ENCODE assay signal across 8 mouse cellular contexts in the genomic region with DNA sequence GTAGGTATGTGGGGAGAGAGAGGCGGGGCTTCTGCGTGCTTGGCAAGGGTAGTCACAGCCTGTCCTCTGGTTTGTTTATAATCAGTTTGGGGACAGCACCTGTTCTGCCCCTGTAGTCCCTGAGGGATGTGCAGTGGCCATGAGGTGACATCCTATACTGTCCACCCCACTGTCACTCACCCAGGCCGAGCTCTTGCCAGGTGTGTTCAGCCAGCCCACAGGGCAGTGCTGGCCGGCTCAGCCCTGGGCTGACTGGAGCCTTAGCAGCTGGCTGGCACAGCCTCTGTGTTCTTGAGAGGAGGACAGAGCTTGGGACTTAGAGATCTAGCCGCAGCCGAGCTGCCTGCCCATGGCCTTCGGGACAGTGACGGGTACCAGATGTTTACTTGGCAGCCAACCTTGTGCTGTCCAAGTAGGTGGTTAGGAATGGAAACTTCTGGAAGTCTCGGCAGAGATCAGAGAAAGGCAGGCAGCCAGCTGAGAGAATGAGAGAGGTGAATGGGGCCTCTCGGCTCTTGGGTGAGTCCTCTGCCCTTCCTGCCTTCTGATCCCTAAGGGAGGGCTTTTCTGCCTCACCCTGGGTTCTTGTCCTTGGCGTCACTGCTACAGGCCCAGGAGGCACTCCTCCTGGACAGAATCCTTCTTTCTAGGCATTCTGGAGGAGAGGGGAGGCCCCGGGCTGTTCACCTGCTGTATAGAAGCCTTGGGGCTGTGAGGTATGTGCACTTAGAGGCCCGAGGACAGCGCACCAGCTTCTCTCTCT. TPM values are rescaled to one million over a fixed set of nuclear protein-coding genes. Genes with fewer than 3 reads are reported as not detected.
DNase-seq lines count a peak whose midpoint lies in the region; ATAC-seq and TF ChIP-seq lines count a peak whose summit lies in the region.

No protein-coding gene starts in this region.

- peak overlapping the region; percentile 58 for H3K9ac ChIP-seq in intestine, embryonic 16.5 days (ENCODE audit: low read depth, low read length)

- DNase-seq in left cerebral cortex, adult 2 months (ENCODE audit: extremely low spot score in 1 of 2, low spot score in 2 of 2) = no peak
- no peak for DNase-seq in left cerebral cortex, adult 18-20 months (ENCODE audit: low spot score in 2 of 2)
- DNase-seq in gastrocnemius, adult 2 months = peak; percentile 94
- DNase-seq in left cerebral cortex, postnatal 10 days (ENCODE audit: extremely low spot score in 1 of 2, low spot score in 2 of 2) = no peak
- DNase-seq in right cerebral cortex, postnatal 4 days = no peak

- H3K27ac ChIP-seq in left cerebral cortex, adult 2 months = peak overlapping the region; percentile 19; the same call in 1 of the 2 replicates
- peak overlapping the region; percentile 93 for H3K27ac ChIP-seq in gastrocnemius, adult 2 months
- peak overlapping the region; percentile 97 for H3K27ac ChIP-seq in intestine, embryonic 16.5 days (ENCODE audit: low read length)

- no peaks in the 10 kb centered on the region for H3K27me3 ChIP-seq in intestine, embryonic 16.5 days (replicated peaks; ENCODE audit: control insufficient read depth, insufficient read depth, low read length)
- no peaks in the 10 kb centered on the region for H3K27me3 ChIP-seq in myocyte (ENCODE audit: control insufficient read depth, insufficient read depth, insufficient read length)

- WGBS in intestine, embryonic 16.5 days = 51% methylated on average over 14 of the region's 14 CpGs

- H3K4me1 ChIP-seq in intestine, embryonic 16.5 days (ENCODE audit: control insufficient read depth, insufficient read depth, low read length) = peaks cover 28% of the 10 kb centered on the region

- no peak overlapping the region for H3ac ChIP-seq in myocyte (ENCODE audit: control insufficient read depth, insufficient read length)

- H3K4me3 ChIP-seq in left cerebral cortex, adult 2 months = no peak overlapping the region
- peak overlapping the region; percentile 66 for H3K4me3 ChIP-seq in gastrocnemius, adult 2 months
- H3K4me3 ChIP-seq in intestine, embryonic 16.5 days (ENCODE audit: low read length) = peak overlapping the region; percentile 17; the same call in 1 of the 2 replicates
- no peak overlapping the region for H3K4me3 ChIP-seq in myocyte

- H3K4me2 ChIP-seq in intestine, embryonic 16.5 days (ENCODE audit: low read depth, low read length) = peak overlapping the region; percentile 38
- H3K4me2 ChIP-seq in myocyte (ENCODE audit: low read depth) = no peak overlapping the region

- no peaks in the 10 kb centered on the region for H3K9me3 ChIP-seq in intestine, embryonic 16.5 days (ENCODE audit: control insufficient read depth, low read length)

- ATAC-seq in intestine, embryonic 16.5 days = peak; percentile 68
- ATAC-seq in CD4-positive, CD25-positive, alpha-beta regulatory T cell, adult 4 months = no peak

- no peaks in the 10 kb centered on the region for H3K79me2 ChIP-seq in myocyte (ENCODE audit: control insufficient read depth, insufficient read depth)

- intact Hi-C loops in left cerebral cortex, adult 2 months (cut with DNase I) = no loop called here
- intact Hi-C loops in gastrocnemius, adult 2 months (cut with DNase I) = no loop called here
- intact Hi-C loops in left cerebral cortex, postnatal 10 days (cut with DNase I) = no loop called here

- H3K36me3 ChIP-seq in intestine, embryonic 16.5 days (ENCODE audit: control insufficient read depth, insufficient read depth, low read length) = 0 out of 2 replicates have a peak, but pooled peaks cover 3% of the 10 kb centered on the region
- H3K36me3 ChIP-seq in myocyte (ENCODE audit: control insufficient read depth, insufficient read depth) = no peaks in the 10 kb centered on the region

- no peak for TF ChIP-seq POLR2A in myocyte (IDR thresholded peaks at IDR 0.05; ENCODE audit: insufficient read length, low read depth)

- TF ChIP-seq CTCF in left cerebral cortex, adult 2 months (IDR thresholded peaks at IDR 0.05) = no peak
- TF ChIP-seq CTCF in gastrocnemius, adult 2 months (IDR thresholded peaks at IDR 0.05) = no peak

TF ChIP-seq in myocyte, 11 proteins besides CTCF, POLR2A, EP300 and RAD21:
- peak in 2 of 3 experiments; percentile 1 to 88 for TF ChIP-seq MYOD1 (IDR thresholded peaks at IDR 0.05; ENCODE audit: control insufficient read depth in 1 of 3, insufficient read length in 2 of 3, low read depth in 2 of 3)
- TF ChIP-seq TCF12 (IDR thresholded peaks at IDR 0.05; ENCODE audit: insufficient read depth, poor library complexity, severe bottlenecking) = no peak
- TF ChIP-seq MYOG (IDR thresholded peaks at IDR 0.05; ENCODE audit: control insufficient read depth in 1 of 3, insufficient read depth in 1 of 3, insufficient read length in 2 of 3, low read depth in 2 of 3) = peak in 2 of 3 experiments; percentile 5 to 27
- TF ChIP-seq TCF3 (IDR thresholded peaks at IDR 0.05; ENCODE audit: insufficient read length, low read depth) = no peak

RNA-seq across cellular contexts. Expression of a gene that starts 12.1 kb away (rescaled TPM):
- 10 to 100 TPM; 10.0 to 10.6 TPM for total RNA-seq in left cerebral cortex, adult 2 months (2021)
- 10 to 100 TPM; 10.4 to 13.5 TPM for total RNA-seq in left cerebral cortex, adult 18-20 months (2021)
- 10 to 100 TPM; 85.3 to 93.9 TPM for total RNA-seq in gastrocnemius, adult 2 months (2021)
- 30.7 and 37.8 TPM in 2 replicates for polyA plus RNA-seq in intestine, embryonic 16.5 days (2015; fragmentation: Nextera tagmentation; extraction: Ambion mirVana)
- 16.5 TPM for polyA plus RNA-seq in myocyte (2012; fragmentation: generic; extraction: Trizol)
- total RNA-seq in left cerebral cortex, postnatal 10 days (2021) = 1 to 10 TPM; 6.1 to 6.2 TPM
- 1 to 10 TPM; 5.2 to 5.7 TPM for polyA plus RNA-seq in CD4-positive, CD25-positive, alpha-beta regulatory T cell, adult 4 months (2017; shearing (Covaris generic))

RNA-seq across cellular contexts. Expression of a gene that starts 22.3 kb away (rescaled TPM):
- total RNA-seq in left cerebral cortex, adult 2 months (2021) = not detected
- total RNA-seq in left cerebral cortex, adult 18-20 months (2021) = not detected
- total RNA-seq in gastrocnemius, adult 2 months (2021) = not detected
- 0.28 and 0.68 TPM in 2 replicates for polyA plus RNA-seq in intestine, embryonic 16.5 days (2015; fragmentation: Nextera tagmentation; extraction: Ambion mirVana)
- not detected for polyA plus RNA-seq in myocyte (2012; fragmentation: generic; extraction: Trizol)
- total RNA-seq in left cerebral cortex, postnatal 10 days (2021) = not detected
- polyA plus RNA-seq in CD4-positive, CD25-positive, alpha-beta regulatory T cell, adult 4 months (2017; shearing (Covaris generic)) = not detected

RNA-seq across cellular contexts. Expression of a gene that starts 54.4 kb away (rescaled TPM):
- 1 to 10 TPM; 5.2 to 6.5 TPM for total RNA-seq in left cerebral cortex, adult 2 months (2021)
- total RNA-seq in left cerebral cortex, adult 18-20 months (2021) = 1 to 10 TPM; 2.5 to 4.5 TPM
- 1 to 10 TPM; 2.6 to 3.7 TPM for total RNA-seq in gastrocnemius, adult 2 months (2021)
- polyA plus RNA-seq in intestine, embryonic 16.5 days (2015; fragmentation: Nextera tagmentation; extraction: Ambion mirVana) = 0.69 and 1.8 TPM in 2 replicates
- polyA plus RNA-seq in myocyte (2012; fragmentation: generic; extraction: Trizol) = 0.32 TPM
- 1 to 10 TPM; 2.3 to 4.5 TPM for total RNA-seq in left cerebral cortex, postnatal 10 days (2021)
- polyA plus RNA-seq in CD4-positive, CD25-positive, alpha-beta regulatory T cell, adult 4 months (2017; shearing (Covaris generic)) = not detected

RNA-seq across cellular contexts. Expression of a gene that starts 54.7 kb away (rescaled TPM):
- total RNA-seq in left cerebral cortex, adult 2 months (2021) = 1 to 10 TPM; 3.1 to 4.1 TPM
- total RNA-seq in left cerebral cortex, adult 18-20 months (2021) = 1 to 10 TPM; 4.1 to 5.3 TPM
- under 1 TPM; 0.45 to 0.46 TPM for total RNA-seq in gastrocnemius, adult 2 months (2021)
- 0.16 and 0.26 TPM in 2 replicates for polyA plus RNA-seq in intestine, embryonic 16.5 days (2015; fragmentation: Nextera tagmentation; extraction: Ambion mirVana)
- polyA plus RNA-seq in myocyte (2012; fragmentation: generic; extraction: Trizol) = 1.3 TPM
- total RNA-seq in left cerebral cortex, postnatal 10 days (2021) = 1 to 10 TPM; 5.7 to 6.4 TPM
- polyA plus RNA-seq in CD4-positive, CD25-positive, alpha-beta regulatory T cell, adult 4 months (2017; shearing (Covaris generic)) = not detected

Comparison
In these comparisons a context has a peak if more than half of its experiments do, and no peak if none do; other contexts are left out.
1. H3K27ac ChIP-seq: peak in every context shown above with its lines; median percentile 97 in intestine, embryonic 16.5 days; 93 in gastrocnemius, adult 2 months; 19 in left cerebral cortex, adult 2 months.
2. H3K4me3 ChIP-seq: peak in gastrocnemius, adult 2 months (single experiment) and intestine, embryonic 16.5 days (single experiment); none in left cerebral cortex, adult 2 months (single experiment) and myocyte (single experiment).
3. RNA of a gene that starts 12.1 kb away (total RNA-seq): 85.3 to 93.9 TPM in gastrocnemius, adult 2 months; 10.4 to 13.5 TPM in left cerebral cortex, adult 18-20 months, 10.0 to 10.6 TPM in left cerebral cortex, adult 2 months and 6.1 to 6.2 TPM in left cerebral cortex, postnatal 10 days; every median in the first group is over 4 times any median in the second.